Mouse (Mus musculus): ENCODE data around the gene Pomgnt2. TPM values are rescaled to one million over a fixed set of nuclear protein-coding genes. Genes with fewer than 3 reads are reported as not detected.

The Pomgnt2 gene
- polyA plus RNA-seq, 1 experiment from 2014 or later, result 5.1 TPM

DNA sequence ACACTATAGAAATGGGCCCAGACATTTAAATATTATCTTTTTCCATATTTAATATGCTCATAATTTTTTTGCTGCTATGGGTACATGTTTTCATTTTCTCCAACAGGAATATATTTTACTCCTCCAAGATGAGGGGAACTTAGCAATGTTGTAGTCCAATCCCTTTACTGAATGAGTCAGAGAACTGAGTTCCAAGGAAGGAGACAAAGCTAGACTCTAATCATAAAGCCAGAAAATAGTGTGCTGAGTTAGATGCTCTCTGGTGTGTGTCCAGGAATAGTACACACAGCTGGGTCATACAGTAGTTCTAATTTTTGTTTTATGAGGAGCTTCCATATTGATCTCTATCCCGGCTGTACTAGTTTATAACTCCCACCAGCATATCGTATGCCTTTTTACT is 9.3 kb upstream of the Pomgnt2 start:
- Histone ChIP-seq H3K9ac (ENCODE audit: low read depth, low read length) (no peak overlapping the region), H3K36me3 (ENCODE audit: control insufficient read depth, insufficient read depth, low read length) (no peaks in the 10 kb centered on the region), H3K27me3 (replicated peaks; ENCODE audit: control insufficient read depth, insufficient read depth, low read length) (no peaks in the 10 kb centered on the region), H3K4me2 (no peak overlapping the region), H3K9me3 (ENCODE audit: control insufficient read depth, low read length) (no peaks in the 10 kb centered on the region), H3K4me1 (replicated peaks; ENCODE audit: control insufficient read depth, insufficient read depth, low read length) (no peaks in the 10 kb centered on the region), H3K27ac (ENCODE audit: low read depth, low read length) (no peak overlapping the region), H3K4me3 (ENCODE audit: low read depth, low read length) (no peak overlapping the region)
- 88% methylated on average over 2 of the region's 2 CpGs for WGBS
- ATAC-seq (replicated peaks; ENCODE audit: low FRiP score), result no peak
- no peak for DNase-seq (ENCODE audit: low spot score)

DNA sequence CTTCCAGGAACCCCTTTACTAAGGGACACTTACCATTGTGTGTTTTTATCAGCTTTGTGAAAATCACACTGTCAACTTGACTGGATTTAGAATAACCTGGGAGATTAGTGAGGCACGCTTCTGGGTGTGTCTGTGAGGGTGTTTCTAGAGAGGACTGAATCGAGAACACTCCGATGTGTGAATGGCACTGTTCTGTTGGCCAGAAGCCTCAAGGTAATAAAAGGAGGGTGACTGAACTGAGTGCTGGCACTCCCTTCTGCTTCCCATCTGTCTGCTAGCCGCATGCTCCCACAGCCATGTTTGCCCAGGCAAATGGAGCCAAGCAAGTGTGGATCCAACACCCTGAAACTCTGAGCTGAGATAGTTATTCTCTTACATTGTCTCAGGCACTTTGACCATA is 1.1 kb upstream of the Pomgnt2 start:
- H3K4me3 ChIP-seq (ENCODE audit: low read depth, low read length), result no peak overlapping the region
- no peak overlapping the region for H3K9ac ChIP-seq (ENCODE audit: low read depth, low read length)
- H3K4me1 ChIP-seq (replicated peaks; ENCODE audit: control insufficient read depth, insufficient read depth, low read length), result no peaks in the 10 kb centered on the region; the same call in 1 of the 2 replicates
- WGBS, result 66% methylated on average over 4 of the region's 4 CpGs
- no peaks in the 10 kb centered on the region for H3K9me3 ChIP-seq (ENCODE audit: control insufficient read depth, low read length)
- H3K27me3 ChIP-seq (replicated peaks; ENCODE audit: control insufficient read depth, insufficient read depth, low read length), result no peaks in the 10 kb centered on the region; the same call in 1 of the 2 replicates
- H3K27ac ChIP-seq (ENCODE audit: low read depth, low read length), result no peak overlapping the region
- H3K4me2 ChIP-seq, result no peak overlapping the region
- ATAC-seq (replicated peaks; ENCODE audit: low FRiP score) (no peak), DNase-seq (ENCODE audit: low spot score) (no peak)
- no peaks in the 10 kb centered on the region for H3K36me3 ChIP-seq (ENCODE audit: control insufficient read depth, insufficient read depth, low read length)

DNA sequence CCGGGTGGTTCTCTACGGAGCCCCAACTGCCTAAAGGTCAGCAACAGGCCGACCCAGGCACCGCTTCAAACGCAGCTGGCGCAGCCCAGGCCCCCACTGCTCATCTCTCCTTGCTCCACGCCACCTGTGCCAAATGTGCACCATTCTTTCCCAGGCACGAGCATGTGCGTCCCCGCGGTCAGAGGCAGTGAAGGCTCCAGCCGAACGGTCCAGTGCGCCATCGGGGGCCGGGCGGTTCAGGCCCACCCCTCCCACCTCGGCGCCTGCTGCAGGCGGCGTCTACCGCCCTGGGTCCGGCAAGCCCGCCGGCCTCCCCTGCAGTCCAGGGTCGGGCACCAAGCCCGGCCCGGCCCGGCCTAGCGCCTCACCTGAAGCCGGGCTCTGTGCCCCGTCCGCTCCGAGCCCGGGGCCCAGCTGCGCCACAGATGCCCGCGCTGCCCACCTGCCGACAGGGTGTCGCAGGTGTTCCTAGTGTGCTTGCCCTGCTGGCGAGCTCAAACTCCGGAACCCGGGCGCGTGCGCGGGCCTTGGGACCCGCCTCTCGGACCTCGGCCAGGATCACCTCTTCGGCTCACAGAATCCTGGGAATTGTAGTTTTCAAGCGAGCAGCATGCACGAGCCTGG is 1.3 kb downstream of the Pomgnt2 start:
- 2% methylated on average over 53 of the region's 53 CpGs for WGBS
- no peaks in the 10 kb centered on the region for H3K36me3 ChIP-seq (ENCODE audit: control insufficient read depth, insufficient read depth, low read length)
- peak overlapping the region; percentile 69 for H3K4me2 ChIP-seq
- peak; percentile 64 for ATAC-seq (replicated peaks; ENCODE audit: low FRiP score)
- no peaks in the 10 kb centered on the region for H3K9me3 ChIP-seq (ENCODE audit: control insufficient read depth, low read length)
- no peaks in the 10 kb centered on the region; the same call in 1 of the 2 replicates for H3K4me1 ChIP-seq (replicated peaks; ENCODE audit: control insufficient read depth, insufficient read depth, low read length)
- H3K27ac ChIP-seq (ENCODE audit: low read depth, low read length), result no peak overlapping the region
- peak overlapping the region; percentile 63 for H3K9ac ChIP-seq (ENCODE audit: low read depth, low read length)
- H3K27me3 ChIP-seq (replicated peaks; ENCODE audit: control insufficient read depth, insufficient read depth, low read length), result no peaks in the 10 kb centered on the region; the same call in 1 of the 2 replicates
- H3K4me3 ChIP-seq (ENCODE audit: low read depth, low read length), result peak overlapping the region; percentile 67
- DNase-seq (ENCODE audit: low spot score), result peak; percentile 78

DNA sequence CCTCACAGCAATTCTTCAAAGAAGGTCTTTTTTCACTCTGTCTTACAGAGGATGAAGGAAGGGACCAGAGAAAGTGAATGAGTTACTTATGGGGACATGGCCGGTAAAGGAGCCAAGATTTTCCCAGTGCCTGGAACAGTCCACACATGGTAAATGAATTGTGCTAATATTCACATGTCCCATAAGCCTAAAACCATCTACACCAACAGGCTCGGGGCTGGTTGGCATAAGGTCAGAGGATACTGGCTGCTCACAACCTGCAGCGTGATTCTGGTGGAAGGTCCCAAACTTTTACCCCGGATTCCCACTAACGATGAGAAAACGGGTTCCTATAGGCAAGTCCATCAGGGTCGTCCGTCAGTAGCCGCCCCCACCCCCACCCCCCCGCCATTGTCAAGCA is 1.8 kb downstream of the Pomgnt2 start:
- H3K4me2 ChIP-seq, result peak overlapping the region; percentile 69

DNA sequence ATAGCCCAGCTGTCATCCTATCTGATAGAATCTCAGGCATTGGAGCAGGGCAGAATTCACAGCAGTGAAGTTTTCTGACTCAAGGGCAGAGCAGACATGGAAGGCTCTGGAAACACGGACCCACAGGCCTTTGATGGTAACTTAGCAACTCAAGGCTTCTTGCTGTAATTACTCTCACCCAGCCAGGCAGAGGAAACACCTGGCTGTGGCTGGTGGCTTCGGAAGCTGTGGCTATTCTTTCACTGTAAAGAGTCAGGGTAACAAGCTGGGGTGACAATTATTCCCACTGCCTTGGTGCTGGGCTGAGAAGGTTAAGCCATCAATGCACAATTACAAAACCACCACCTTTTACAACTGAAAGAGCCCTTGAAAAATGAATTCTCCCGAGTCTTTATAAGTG is 3.9 kb downstream of the Pomgnt2 start:
- DNase-seq (ENCODE audit: low spot score) (no peak), ATAC-seq (replicated peaks; ENCODE audit: low FRiP score) (no peak)
- Histone ChIP-seq H3K36me3 (ENCODE audit: control insufficient read depth, insufficient read depth, low read length) (no peaks in the 10 kb centered on the region), H3K4me2 (no peak overlapping the region), H3K27ac (ENCODE audit: low read depth, low read length) (no peak overlapping the region), H3K4me3 (ENCODE audit: low read depth, low read length) (no peak overlapping the region), H3K27me3 (replicated peaks; ENCODE audit: control insufficient read depth, insufficient read depth, low read length) (no peaks in the 10 kb centered on the region; the same call in 1 of the 2 replicates), H3K4me1 (replicated peaks; ENCODE audit: control insufficient read depth, insufficient read depth, low read length) (no peaks in the 10 kb centered on the region; the same call in 1 of the 2 replicates), H3K9me3 (ENCODE audit: control insufficient read depth, low read length) (no peaks in the 10 kb centered on the region), H3K9ac (ENCODE audit: low read depth, low read length) (no peak overlapping the region)
- 53% methylated on average over 3 of the region's 3 CpGs for WGBS

More for the DNA sequence above, 1.8 kb downstream of the Pomgnt2 start:
- Histone ChIP-seq H3K9ac (ENCODE audit: low read depth, low read length) (peak overlapping the region; percentile 63), H3K4me1 (replicated peaks; ENCODE audit: control insufficient read depth, insufficient read depth, low read length) (no peaks in the 10 kb centered on the region; the same call in 1 of the 2 replicates), H3K4me3 (ENCODE audit: low read depth, low read length) (peak overlapping the region; percentile 67), H3K27me3 (replicated peaks; ENCODE audit: control insufficient read depth, insufficient read depth, low read length) (no peaks in the 10 kb centered on the region; the same call in 1 of the 2 replicates), H3K36me3 (ENCODE audit: control insufficient read depth, insufficient read depth, low read length) (no peaks in the 10 kb centered on the region), H3K9me3 (ENCODE audit: control insufficient read depth, low read length) (no peaks in the 10 kb centered on the region), H3K27ac (ENCODE audit: low read depth, low read length) (no peak overlapping the region)
- WGBS, result 22% methylated on average over 10 of the region's 10 CpGs
- ATAC-seq (replicated peaks; ENCODE audit: low FRiP score), result 0 out of 2 replicates have a peak, but pooled peaks have one; percentile 4
- DNase-seq (ENCODE audit: low spot score), result no peak

DNA sequence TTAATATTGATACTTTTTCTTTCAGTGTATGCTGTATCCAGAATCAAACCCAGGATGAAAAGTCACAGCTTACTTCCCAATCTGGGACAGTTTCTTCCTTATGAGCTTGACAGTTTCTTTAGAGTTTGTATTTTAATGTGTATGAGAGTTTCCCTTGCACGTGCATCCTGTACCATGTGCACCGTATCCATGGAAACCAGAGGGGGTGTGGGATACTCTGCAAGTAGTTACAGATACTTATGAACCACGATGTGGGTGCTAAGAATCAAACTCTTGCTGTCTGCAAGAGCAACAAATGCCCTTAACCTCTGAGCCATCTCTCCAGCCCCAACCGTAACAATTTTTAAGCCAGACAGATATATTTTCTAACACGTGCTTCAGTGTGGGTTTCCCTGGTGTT is 5.9 kb downstream of the Pomgnt2 start:
- DNase-seq (ENCODE audit: low spot score), result no peak
- no peak overlapping the region for H3K4me3 ChIP-seq (ENCODE audit: low read depth, low read length)
- H3K9me3 ChIP-seq (ENCODE audit: control insufficient read depth, low read length), result no peaks in the 10 kb centered on the region
- no peak overlapping the region for H3K27ac ChIP-seq (ENCODE audit: low read depth, low read length)
- no peaks in the 10 kb centered on the region; the same call in 1 of the 2 replicates for H3K27me3 ChIP-seq (replicated peaks; ENCODE audit: control insufficient read depth, insufficient read depth, low read length)
- no peaks in the 10 kb centered on the region for H3K36me3 ChIP-seq (ENCODE audit: control insufficient read depth, insufficient read depth, low read length)
- H3K9ac ChIP-seq (ENCODE audit: low read depth, low read length), result no peak overlapping the region
- H3K4me2 ChIP-seq, result no peak overlapping the region
- ATAC-seq (replicated peaks; ENCODE audit: low FRiP score), result no peak
- 83% methylated on average over 5 of the region's 5 CpGs for WGBS
- H3K4me1 ChIP-seq (replicated peaks; ENCODE audit: control insufficient read depth, insufficient read depth, low read length), result no peaks in the 10 kb centered on the region; the same call in 1 of the 2 replicates

DNA sequence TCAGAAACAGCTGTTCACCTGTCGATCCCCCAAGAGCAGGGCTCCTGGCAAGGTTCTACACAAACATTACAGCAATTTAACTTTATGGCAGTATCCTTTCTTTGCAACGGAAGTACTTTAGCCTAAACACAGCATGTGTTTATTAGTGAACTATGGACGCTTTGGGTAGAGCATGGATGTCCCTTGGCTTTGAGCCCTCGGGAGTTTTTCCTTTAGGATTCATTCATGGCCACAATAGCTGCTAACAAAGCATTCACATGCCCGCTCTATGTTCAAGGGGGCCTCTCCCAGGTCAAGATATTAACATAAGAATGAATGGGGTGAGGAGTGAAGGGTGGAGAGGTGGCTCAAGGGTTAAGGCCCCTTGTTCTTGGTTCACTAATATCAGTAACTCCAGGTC is 7.4 kb downstream of the Pomgnt2 start:
- no peak for DNase-seq (ENCODE audit: low spot score)
- no peak for ATAC-seq (replicated peaks; ENCODE audit: low FRiP score)
- no peaks in the 10 kb centered on the region for H3K36me3 ChIP-seq (ENCODE audit: control insufficient read depth, insufficient read depth, low read length)
- H3K9ac ChIP-seq (ENCODE audit: low read depth, low read length), result no peak overlapping the region
- H3K9me3 ChIP-seq (ENCODE audit: control insufficient read depth, low read length), result no peaks in the 10 kb centered on the region
- H3K4me1 ChIP-seq (replicated peaks; ENCODE audit: control insufficient read depth, insufficient read depth, low read length), result no peaks in the 10 kb centered on the region
- no peaks in the 10 kb centered on the region for H3K27me3 ChIP-seq (replicated peaks; ENCODE audit: control insufficient read depth, insufficient read depth, low read length)
- no peak overlapping the region for H3K4me3 ChIP-seq (ENCODE audit: low read depth, low read length)
- H3K27ac ChIP-seq (ENCODE audit: low read depth, low read length), result no peak overlapping the region
- WGBS, result 67% methylated on average over 5 of the region's 5 CpGs
- no peak overlapping the region for H3K4me2 ChIP-seq

DNA sequence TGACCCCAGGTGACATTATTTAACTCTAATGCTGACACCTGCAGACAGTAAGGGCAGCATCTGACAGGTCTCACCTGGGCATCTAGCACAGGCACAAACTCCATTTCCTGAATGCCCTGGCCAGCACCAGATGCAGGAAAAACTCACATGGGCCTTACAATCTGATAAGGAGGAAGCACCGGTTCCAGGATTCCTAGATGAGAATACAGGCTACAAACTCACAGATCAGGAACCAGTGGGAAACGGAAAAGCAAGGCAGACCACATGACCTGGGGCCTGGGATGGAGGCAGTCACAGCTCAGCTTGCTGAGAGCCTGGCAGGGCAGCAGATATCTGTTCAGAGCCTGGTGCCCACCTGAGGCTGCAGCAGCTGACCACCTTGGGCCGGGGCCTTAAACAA is 8.0 kb downstream of the Pomgnt2 start:
- Histone ChIP-seq H3K4me2 (no peak overlapping the region), H3K36me3 (ENCODE audit: control insufficient read depth, insufficient read depth, low read length) (no peaks in the 10 kb centered on the region), H3K27ac (ENCODE audit: low read depth, low read length) (no peak overlapping the region), H3K4me1 (replicated peaks; ENCODE audit: control insufficient read depth, insufficient read depth, low read length) (no peaks in the 10 kb centered on the region), H3K9ac (ENCODE audit: low read depth, low read length) (no peak overlapping the region), H3K4me3 (ENCODE audit: low read depth, low read length) (no peak overlapping the region), H3K27me3 (replicated peaks; ENCODE audit: control insufficient read depth, insufficient read depth, low read length) (no peaks in the 10 kb centered on the region), H3K9me3 (ENCODE audit: control insufficient read depth, low read length) (no peaks in the 10 kb centered on the region)
- DNase-seq (ENCODE audit: low spot score) (no peak), ATAC-seq (replicated peaks; ENCODE audit: low FRiP score) (no peak)
- WGBS, result 64% methylated on average over 3 of the region's 3 CpGs
